Mouse (Mus musculus) olfactory bulb, adult 2 months (tissue): ENCODE measurements around the gene Ndufs3.

Experiments used
- CTCF ChIP-seq: fragments of 200-500 bp; IDR thresholded peaks from 2 replicates; pipeline ENCODE4 v1.5.1; 2012; ENCODE audit warnings: low read depth, mild to moderate bottlenecking, low read length, moderate library complexity; ENCODE audit not compliant: insufficient read depth
- POLR2A ChIP-seq: fragments of 200-500 bp; IDR thresholded peaks from 2 replicates; pipeline ENCODE4 v1.6.1; 2012; ENCODE audit warnings: mild to moderate bottlenecking, low read depth, low read length, moderate library complexity; ENCODE audit not compliant: insufficient read depth

- TF ChIP-seq CTCF (no peak), POLR2A (no peak)
Observed at GRCm38 (mm10) chr2:90953461-90953860, 48.8 kb upstream of the Ndufs3 start.
